Mouse (Mus musculus) frontal cortex, postnatal 10 days (tissue): Measurements from ENCODE around the gene Vmn1r46.
"Not testable (repeated sequence)": the region's sequence is repeated elsewhere in the genome, so short reads cannot be mapped to it uniquely, and the experiment has no call there.

Experiments used
- DNase-seq, 2 experiments: peaks; one replicate each; pipeline ENCODE4 v3.0.0; 2022; ENCODE audit warnings: low spot score in 2 of 2, mixed read lengths in 1 of 2

Vmn1r46 gene

GRCm38 (mm10) chr6:89969013-89969412 is at the start of gene Vmn1r46:
Gene Vmn1r46 (plus strand): TSS chr6:89969313.
- no peak for DNase-seq

- not testable (repeated sequence) for DNase-seq
Measured at GRCm38 (mm10) chr6:89940498-89940897, 28.6 kb upstream of the Vmn1r46 start, which contains the start of gene Vmn1r45. Gene Vmn1r45 (minus strand): TSS chr6:89940598.

GRCm38 (mm10) chr6:89940926-89941325 is 28.2 kb upstream of the Vmn1r46 start:
- DNase-seq, result no peak

DNA sequence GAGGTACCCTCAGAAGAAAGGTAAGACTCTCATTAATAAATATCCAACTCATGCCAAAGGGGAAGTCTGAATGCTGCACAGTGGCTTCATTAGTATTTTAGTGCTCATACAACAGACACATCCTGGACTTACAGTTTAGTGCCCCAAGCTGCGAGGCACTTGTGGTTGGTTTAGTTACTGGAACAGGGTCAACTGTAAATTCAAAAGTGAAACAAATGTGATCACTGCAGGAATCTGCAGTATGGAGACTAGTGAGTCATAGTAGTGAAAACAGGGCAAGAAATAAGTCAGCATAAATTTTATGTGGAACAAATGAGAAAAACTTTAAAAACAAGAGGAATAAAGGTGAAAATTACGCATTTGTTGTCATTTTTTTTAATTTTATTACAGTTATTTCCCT is 15.6 kb upstream of the Vmn1r46 start:
- DNase-seq, result no peak

GRCm38 (mm10) chr6:89966341-89966740 is 2.8 kb upstream of the Vmn1r46 start:
- no peak for DNase-seq

- DNase-seq, result no peak
Measured at GRCm38 (mm10) chr6:89985989-89986388, 16.9 kb downstream of the Vmn1r46 start.

- DNase-seq, result not testable (repeated sequence)
Measured at GRCm38 (mm10) chr6:90015847-90016246, 46.7 kb downstream of the Vmn1r46 start, which contains the start of gene Vmn1r47. Gene Vmn1r47 (plus strand): TSS chr6:90016147.
